Mouse (Mus musculus) MEL (cell line): ENCODE results near the gene Tubb2b.

Experiments
- EP300 ChIP-seq, 2 experiments: IDR thresholded peaks; 2 replicates each; pipeline ENCODE4 v1.6.1; 2011; ENCODE audit warnings: improper control_type of control experiment in 2 of 2, low read length in 2 of 2, low read depth in 1 of 2, mild to moderate bottlenecking in 1 of 2
- ZMIZ1 ChIP-seq: IDR thresholded peaks from 2 replicates; pipeline ENCODE4 v1.6.1; 2012; ENCODE audit warnings: low read depth, mild to moderate bottlenecking, inconsistent platforms, low read length, improper control_type of control experiment, moderate library complexity

DNA sequence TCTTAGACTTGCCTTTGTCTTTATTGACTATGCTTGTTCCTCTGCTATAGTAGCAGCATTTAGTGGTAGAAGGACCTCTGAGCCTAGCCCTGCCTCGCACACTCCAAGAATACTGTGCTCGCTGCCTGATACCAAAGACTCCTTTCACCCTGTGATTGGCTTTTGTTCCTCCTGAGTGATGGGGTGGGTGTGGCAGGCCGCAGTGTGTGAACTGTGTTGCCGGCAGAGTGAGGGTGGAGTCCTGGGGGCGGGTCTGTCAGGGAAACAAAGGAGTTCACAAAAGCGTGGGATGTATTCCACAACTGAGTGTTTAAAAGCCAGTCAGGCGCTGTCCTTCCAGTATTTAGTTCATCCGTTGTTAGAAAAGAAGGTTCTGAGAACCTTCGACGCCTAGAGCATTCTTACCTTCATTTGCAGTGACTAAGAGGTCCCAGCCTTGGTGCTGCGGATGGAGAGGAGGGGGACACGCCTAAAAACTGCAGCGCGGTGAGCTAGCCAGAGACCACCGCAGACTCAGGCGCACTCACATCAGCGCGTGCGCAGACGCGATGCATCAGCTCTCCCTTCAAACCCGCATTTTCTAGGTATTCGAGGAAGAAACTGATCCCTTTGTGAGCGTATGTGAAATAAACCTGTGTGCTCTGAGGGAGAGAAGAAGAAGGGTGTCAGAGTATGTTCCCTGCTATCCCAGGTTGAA is 893 bp upstream of the Tubb2b start:
- TF ChIP-seq ZMIZ1 (no peak), EP300 (IDR thresholded peaks at IDR 0.05; ENCODE audit: low read depth in 1 of 2, low read length in 2 of 2) (no peak)
